Mouse (Mus musculus) T-helper 17 cell (primary cell): Measurements from ENCODE around the gene Nxn.

Experiments used
- in situ Hi-C, 2 experiments: fragments of 300-600 bp; cut with MboI, MseI; formaldehyde crosslinking; loops; 1 replicate in 1 of 2; 2 replicates in 1 of 2; pipeline ENCODE4 v1.15.1; 2025; ENCODE audit warnings: high pct_unique_total_duplicates in 2 of 2

The Nxn gene

DNA sequence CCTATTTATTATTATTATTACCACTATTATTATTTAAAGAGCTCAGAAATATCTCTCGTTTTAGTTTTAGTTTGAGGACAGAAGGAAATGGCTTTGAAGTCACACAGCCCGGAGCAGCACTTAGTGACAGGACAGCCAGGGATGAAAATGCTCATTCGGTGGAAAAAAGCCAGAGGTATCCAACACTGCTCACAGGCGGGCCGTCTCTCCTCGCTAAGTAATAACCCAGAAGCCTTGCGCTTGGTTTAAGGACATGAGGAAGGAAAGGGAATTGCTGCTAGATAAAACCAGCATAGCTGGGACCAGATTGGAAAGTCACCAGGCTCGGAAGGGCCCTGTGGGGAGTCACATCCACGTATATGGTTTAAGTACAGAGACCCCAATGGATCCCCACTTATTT lies 35.3 kb downstream of the Nxn start:
- in situ Hi-C loops, result no loop called here

DNA sequence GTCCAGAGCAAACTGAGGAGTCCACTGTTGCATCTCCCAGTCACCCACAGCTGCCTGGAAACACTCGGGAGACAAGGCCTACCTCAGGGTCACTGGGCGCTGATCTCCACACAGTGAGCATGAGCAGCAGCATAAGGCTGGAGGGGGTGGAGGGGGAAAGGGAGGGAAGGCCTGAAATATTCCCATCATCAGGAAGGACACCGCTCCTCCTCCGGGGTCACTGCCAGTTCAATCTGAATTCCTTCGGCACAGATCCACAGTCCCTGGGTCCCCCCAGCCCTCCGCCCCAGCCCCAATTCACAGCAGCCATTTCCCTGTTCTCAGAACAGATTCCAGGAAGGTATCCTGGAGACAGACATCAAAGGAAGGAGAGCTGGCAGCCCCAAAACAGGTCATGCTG lies 35.8 kb downstream of the Nxn start:
- in situ Hi-C loops, result no loop called here

DNA sequence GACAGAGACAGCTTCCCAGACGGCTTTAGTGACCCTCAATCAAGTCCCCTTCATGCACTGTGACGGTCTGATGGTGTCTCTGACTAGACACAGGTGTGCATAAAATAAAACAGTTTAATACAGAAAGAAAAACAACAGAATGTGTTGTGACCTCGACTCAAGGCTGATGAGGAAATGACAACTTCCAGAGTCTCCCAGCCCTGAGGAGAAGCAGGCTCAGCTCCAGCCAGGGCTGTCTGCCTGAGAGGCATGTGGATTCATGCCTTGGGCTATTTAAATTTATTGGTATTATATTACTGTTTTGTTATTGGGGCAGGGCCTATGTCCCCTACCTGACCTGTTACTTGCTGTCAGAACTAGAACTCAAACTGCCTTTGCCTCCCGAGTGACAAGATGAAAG lies 37.5 kb downstream of the Nxn start:
- in situ Hi-C loops, result no loop called here

DNA sequence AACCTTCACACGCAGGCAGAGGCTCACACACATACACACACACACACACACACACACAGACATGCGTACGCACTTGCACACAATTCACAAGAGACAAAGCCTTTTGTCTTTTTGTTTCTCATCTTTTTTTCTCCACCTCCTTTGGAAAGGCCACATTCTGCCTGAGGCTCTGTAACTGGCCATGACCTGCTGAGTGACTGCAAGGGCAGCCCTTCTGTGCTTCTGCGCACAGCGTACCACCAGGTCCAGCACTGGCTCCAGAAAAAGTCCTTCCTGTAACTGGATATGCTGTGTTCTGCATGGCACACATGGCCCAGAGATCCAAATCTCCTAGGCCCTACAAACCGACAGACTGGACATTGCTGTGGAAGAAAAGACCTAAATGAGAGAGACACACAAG lies 38.7 kb downstream of the Nxn start:
- in situ Hi-C loops, result no loop called here

DNA sequence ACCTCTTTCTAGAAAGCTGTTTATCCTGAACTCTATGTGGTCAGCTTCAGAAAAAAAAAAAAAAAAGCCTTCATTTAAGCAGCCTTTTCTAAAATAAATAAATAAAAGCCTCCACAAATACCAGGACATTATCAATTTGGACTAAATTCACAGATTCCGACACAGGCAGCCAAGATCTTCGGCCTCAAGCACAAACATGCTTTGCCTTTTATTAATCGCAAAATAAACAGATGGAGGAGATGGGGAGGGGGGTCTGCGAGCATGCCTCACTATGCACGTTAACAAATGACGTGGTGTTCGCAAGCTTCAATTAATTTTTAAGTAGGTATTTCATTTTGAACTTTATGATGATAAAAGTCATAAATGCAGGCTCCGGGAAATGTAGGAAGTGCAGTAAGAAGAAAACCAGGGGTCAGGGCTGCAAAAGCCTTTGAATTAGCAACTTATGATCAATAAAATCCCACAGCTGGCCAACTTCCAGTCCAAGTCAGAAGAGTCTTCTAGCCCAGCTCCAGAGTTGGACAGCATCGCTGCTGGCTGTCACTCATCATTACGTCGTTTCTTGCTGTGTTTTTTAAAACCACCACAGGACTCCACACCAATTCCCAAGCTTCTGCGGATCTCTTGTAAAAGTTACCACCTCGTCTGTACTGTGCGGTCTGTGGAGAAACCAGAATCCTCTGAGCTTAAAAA lies 40.2 kb downstream of the Nxn start:
- in situ Hi-C loops, result loop anchor here in 1 of 2 experiments (5.0 kb wide), 1 partner anchor 96 kb away; no protein-coding TSS in a partner anchor

DNA sequence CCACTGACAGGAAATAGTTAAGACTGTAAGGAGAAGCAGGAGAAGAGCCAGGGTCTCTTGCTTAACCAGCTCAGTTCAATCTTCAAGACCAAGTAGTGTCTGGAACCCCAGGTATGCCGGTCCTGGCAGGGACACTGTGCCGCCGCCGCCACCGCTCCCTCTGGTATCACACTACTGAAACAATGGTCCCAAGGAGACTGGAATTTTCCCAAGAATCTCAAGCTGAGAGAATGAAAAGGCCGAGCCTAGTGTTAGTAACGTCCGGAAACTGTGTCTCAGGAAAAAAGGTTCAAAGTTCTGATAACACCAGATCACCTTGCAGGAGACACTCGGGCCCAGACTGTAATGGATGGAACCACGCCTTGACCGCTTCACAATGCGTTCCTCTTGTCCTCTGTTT lies 41.5 kb downstream of the Nxn start:
- in situ Hi-C loops, result loop anchor here in 1 of 2 experiments (5.0 kb wide), 1 partner anchor 95 kb away; no protein-coding TSS in a partner anchor

DNA sequence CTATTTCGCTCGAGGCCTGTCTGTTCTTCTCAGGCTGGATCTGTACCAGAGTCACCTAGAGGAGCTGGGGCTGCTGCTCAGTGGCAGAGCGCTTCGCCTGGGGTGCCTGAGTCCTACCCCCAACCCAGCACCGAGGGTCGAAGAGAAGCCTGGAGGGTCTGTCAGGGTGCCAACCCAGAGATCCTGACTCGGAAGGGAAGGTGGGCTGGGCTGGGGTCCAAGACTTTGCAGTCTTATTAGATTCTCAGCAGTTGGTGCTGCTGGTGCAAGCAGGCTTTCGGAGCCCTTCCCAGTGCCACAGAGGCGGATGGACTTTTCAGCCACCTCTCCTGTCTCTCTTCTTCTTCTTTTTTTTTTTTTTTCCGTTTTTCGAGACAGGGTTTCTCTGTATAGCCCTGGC lies 42.8 kb downstream of the Nxn start:
- in situ Hi-C loops, result loop anchor here in 1 of 2 experiments (5.0 kb wide), 1 partner anchor 94 kb away; no protein-coding TSS in a partner anchor

DNA sequence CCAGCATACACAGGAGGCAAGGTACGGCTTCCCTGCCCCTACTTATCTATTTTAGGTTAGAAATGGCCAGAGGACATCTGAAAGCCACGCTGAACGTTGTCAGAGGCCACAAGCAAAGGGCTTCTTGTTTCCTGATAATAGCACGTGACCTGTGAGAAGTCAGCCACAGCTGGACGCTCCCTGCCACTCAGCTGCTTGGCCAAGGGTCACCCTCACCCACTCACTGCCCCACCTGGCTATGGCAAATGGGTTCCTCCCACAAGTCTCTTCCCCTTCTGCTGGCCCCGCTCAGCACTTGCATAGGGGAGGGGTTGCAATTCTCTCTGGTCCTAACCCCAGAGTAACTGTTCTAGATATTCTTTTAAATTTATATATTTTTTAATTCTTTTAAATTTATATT lies 43.5 kb downstream of the Nxn start:
- in situ Hi-C loops, result loop anchor here in 1 of 2 experiments (5.0 kb wide), 1 partner anchor 93 kb away; no protein-coding TSS in a partner anchor

DNA sequence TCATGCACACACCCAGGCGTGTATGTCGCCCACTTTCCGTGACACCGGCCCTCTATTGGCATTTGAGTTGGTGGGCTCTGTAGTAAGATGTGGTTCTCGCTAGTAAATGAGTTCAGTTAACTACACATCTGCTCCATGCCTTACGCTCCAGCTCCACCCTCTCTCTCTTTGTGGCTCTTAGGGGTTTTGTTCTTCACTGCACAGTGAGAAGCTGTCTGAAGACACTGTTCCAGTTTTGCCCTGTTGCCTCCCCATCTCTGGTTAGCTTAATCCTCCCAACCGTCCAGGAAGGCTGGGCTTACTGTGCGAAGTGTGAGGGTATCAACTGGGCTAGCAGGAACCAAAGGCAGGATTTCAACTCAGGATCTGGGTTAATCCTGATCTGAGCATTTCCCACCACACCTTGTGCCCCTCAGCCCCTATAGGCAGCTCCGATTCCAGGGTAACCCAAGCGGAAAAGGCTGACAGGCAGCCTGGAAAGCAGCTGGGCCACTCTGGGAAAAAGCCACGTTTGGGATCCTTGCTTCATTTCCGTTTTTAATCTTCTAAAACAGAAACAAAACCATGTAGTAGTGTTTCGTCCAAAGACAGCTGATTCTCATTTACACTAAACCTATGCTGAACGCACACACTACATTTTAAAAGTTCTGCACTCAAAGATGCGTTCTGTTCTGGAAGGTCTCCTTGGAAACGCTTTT lies 45.9 kb downstream of the Nxn start:
- in situ Hi-C loops, result no loop called here

DNA sequence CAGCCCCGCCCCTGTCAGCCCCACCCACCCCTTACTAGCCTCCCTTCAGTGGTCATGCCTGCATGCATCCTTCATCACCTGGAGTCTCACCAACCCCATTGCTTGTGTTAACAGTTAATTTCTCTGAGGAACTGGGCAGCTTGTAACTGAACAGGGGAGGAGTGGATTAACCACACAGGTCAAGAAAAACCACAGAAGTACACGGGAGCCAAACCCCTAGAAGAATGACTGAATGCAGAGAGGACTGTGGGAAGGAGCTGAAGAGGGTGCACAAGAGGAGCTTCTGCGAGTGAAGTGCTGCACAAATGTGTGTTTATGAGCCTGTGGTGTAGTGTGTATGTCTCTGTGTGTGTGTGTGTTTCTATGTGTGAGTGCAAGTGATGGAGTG lies 47.3 kb downstream of the Nxn start:
- in situ Hi-C loops, result no loop called here

DNA sequence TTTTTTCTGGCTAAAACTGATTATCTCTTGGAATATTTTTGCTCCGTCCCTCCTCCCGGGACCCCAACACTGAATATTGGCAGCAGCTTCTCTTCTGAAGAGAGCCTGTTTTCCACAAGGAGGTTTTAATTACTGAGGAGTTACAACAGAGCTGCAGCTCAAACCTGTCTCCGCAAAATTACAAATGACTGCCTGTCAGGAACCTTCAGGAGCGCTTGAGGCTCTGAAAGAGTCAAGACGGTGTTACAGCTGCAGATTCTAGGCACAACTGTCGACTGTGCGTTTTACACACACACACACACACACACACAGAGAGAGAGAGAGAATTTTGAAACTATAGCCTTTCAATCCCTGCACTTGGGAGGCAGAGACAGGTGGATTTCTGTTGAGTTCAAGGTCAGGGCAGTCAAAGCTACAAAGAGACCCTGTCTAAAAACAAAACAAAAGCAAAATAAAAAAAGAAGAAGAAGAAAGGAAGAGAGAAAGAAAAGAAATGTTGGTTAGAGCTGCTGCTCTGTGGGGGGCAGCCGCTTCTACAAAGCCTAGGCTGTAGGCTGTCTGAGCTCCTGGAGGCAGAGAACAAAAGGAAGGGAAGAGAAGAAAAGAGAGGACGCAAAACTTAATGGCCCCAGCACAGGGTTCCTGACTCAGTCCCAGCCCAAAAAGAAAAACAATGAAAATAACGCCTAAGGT lies 47.9 kb downstream of the Nxn start:
- in situ Hi-C loops, result no loop called here

DNA sequence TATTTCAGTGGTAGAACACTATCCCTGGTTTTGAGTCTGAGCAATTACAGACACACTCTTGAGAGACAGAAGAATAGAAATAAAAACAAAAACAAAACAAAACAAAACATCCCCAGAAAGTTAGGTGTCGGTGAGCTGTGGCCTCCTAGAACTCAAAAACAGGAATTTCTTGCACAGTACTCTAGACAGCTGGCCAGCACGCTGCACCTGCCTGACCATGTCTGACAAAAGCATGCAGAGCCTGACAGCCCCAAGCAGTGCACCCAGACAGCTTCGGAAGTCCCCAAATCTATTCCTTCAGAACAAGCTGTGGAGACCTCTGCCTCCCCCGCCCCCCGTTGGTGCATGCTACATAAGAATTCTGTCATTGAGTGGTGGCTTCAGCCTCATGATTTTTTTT lies 49.1 kb downstream of the Nxn start:
- in situ Hi-C loops, result loop anchor here in 1 of 2 experiments (25.0 kb wide), 2 partner anchors 812 to 937 kb away; no protein-coding TSS in a partner anchor

DNA sequence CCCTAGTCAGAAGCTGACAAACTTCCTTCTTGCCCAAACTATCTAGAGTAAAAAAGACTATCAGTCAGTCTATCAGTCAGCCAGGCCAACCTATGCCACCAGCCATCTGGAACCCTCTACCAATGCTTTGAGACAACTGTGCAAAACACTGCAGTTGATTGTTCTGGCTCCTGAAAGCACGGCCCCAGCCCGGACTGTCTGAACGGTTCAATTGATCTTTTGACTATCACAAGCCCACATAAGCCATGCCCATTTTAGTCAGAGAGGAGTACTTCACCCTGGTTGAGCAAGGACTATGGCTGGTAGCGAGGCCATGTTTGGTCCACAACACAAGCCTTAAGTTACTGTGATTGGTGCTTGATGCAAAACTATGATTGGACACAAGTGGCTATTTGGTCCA lies 51.4 kb downstream of the Nxn start:
- in situ Hi-C loops, result loop anchor here in 1 of 2 experiments (25.0 kb wide), 2 partner anchors 815 to 940 kb away; no protein-coding TSS in a partner anchor

DNA sequence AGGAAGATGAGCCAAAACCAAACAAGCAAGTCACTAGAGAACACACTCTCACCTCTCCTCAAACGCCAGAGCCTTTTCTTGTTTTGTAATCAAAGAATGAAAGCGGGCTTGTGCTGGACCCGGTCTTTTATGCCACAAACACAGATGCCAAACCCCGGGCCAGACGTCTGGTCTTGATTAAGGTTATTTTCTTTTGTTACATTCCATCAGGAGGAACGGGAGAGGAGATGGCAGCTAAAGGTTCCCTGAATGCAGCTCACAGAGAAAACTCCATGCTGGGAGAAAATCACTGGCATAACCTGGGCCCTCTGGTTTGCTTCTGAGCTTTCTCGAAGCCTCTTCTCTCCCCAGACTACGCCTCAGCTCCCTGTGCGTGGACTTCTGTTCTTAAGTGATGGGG lies 55.9 kb downstream of the Nxn start:
- in situ Hi-C loops, result loop anchor here in 1 of 2 experiments (25.0 kb wide), 2 partner anchors 819 to 944 kb away; no protein-coding TSS in a partner anchor

DNA sequence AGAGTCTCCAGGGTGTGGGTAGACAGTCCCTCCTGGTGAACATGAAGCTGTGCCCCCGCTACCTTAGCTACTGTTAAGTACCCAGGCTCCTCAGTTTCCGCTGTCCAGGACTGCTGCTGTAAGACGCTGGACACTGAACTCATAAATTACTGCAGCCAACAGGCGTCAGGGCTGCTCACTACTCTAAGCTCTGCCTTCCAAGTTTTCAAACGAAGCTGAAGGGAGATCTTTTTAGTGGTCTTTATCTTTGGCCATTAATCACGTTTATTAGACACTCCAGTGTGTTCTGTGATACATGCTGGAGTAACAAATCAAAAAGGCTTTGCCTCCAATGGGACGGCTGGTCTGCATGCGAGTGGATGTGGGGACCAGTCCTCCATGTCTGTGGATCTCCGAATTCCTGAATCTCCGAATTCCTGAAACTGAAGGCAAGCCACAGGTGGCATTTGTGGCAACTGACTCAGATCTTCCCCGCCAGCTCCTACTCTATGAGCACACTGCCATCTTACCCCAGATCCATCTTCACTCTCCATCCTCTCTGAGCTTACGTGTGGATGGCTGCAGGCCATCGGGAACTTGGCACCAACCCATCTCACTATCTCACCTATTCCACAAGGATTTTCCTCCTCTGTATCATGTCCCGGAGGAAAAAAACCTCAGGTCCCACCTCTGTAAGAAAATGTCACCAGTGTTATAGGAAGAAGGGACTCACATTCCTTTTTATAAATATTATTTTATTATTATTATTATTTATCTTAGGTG lies 56.9 kb downstream of the Nxn start:
- in situ Hi-C loops, result loop anchor here in 1 of 2 experiments (25.0 kb wide), 2 partner anchors 820 to 945 kb away; no protein-coding TSS in a partner anchor

DNA sequence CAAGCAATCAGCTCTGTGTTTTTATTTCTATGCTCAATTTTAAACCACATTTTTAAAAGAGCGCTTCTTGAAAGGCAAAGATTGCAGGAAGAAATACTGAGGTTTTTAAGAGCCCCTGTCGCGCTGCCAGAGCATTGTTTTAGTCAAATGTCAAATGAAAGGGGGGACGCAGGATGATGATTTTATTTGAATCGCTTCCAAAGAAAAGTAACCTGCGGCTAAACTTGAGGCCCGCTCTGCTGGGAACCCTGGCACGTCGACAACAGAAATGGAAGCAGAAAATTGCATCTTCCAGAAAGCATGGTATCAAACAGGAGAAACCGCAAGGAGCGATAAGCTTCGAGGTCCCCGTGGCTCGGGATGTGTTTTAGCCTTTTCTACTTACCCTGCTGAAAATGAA lies 57.8 kb downstream of the Nxn start:
- in situ Hi-C loops, result loop anchor here in 1 of 2 experiments (25.0 kb wide), 2 partner anchors 821 to 946 kb away; no protein-coding TSS in a partner anchor

DNA sequence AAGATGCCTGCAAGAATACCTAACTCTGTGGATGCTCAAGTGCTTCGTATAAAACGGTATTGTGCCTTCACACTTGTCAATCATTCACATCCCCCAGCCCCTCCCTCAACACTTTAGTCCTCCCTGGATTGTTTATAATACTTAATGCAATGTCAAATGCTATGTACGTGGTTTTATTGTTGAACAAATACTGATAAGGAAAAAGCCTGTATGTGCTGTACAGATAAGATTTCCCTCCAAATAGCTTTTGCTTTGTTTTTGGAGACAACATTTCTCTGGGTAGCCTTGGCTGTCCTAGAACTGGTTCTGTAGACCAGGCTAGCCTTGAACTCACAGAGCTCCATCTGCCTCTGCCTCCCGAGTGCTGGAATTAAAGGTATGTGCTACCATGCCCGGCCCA lies 59.1 kb downstream of the Nxn start:
- in situ Hi-C loops, result loop anchor here in 1 of 2 experiments (25.0 kb wide), 2 partner anchors 822 to 947 kb away; no protein-coding TSS in a partner anchor

DNA sequence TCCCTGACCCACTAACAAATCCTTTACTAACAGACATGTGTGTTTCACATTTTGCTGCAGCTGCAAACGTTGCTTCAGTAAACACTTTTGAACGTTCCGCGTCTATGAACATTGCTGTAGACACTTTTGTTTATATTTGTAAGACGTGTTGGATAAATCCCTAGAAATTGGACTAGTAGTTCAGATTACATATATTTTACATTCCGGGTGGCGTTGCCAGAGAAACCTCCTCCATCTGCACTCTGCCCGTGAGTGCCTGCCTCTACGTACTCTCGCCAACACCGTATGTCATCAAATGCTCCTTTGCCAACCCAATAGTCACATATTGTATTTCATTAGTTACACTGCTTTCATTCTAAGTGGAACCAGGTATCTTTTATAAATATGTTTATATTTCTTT lies 59.8 kb downstream of the Nxn start:
- in situ Hi-C loops, result loop anchor here in 1 of 2 experiments (25.0 kb wide), 2 partner anchors 823 to 948 kb away; no protein-coding TSS in a partner anchor

DNA sequence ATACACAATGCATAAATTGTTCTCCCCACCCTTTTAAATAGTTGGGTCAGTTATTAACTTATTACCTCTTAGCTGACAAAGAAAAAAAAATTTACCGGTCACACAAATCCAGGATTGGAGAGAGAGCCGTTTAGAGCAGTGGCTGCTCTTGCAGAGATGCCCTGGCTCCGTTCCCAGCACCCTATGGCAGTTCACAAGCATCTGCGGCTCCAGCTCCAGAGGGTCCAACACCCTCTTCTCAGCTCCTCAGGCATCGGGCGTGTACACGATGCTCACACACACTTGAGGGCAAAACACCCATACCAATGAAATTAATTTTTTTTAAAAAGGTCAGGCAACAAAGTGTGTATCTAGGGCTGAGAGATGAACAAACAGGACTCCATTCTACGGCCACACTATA lies 60.3 kb downstream of the Nxn start:
- in situ Hi-C loops, result loop anchor here in 1 of 2 experiments (25.0 kb wide), 2 partner anchors 824 to 949 kb away; no protein-coding TSS in a partner anchor

DNA sequence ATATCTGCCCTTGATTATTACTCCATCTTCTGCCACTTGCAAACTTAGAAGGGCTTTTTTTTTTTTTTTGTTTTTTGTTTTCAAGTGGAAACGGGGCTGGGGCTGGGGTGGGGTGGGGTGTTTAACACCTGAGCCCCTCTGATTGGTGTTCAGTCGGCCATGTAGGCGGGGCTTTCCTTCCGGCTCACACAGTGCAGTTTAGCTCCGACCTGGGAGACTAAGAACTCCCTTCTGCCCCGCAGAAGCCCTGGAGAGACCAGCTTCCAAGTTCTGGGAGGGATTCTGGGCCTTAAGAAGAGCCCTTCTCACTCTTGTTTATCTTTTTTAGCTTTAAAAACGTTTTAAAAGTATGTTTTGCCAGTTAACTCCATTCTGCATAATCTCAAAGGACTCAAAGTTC lies 61.2 kb downstream of the Nxn start:
- in situ Hi-C loops, result loop anchor here in 1 of 2 experiments (25.0 kb wide), 2 partner anchors 825 to 950 kb away; no protein-coding TSS in a partner anchor

DNA sequence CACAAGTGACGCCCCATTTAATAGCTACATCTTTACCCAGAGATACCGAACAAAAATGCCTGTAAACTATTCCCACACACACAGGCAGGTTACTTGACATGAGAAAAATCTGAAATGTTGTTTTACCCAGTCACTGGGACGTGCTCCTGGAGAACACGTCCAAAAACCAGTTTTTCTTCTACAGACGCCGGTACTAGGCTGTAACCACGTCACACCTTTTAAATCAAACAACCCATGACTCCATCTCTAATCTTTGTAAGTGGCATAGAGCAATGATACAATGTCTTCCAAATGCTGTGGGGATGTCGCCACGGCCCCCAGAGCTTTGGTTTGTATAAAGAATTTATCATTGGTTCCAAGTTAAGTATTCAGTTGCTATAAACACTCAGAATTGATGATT lies 61.7 kb downstream of the Nxn start:
- in situ Hi-C loops, result loop anchor here in 1 of 2 experiments (25.0 kb wide), 2 partner anchors 825 to 950 kb away; no protein-coding TSS in a partner anchor
